Comparison of ENCODE assay signal across 26 mouse cellular contexts in genomic region chr6:96635663-96636062, GRCm38 (mm10).
DNase-seq lines count a peak whose midpoint lies in the region; ATAC-seq and TF ChIP-seq lines count a peak whose summit lies in the region.
"Had no signal": no experiment of that assay in that cellular context is flagged by ENCODE, and none has a peak within 500 bp of the region (broad histone marks: within the 10 kb centered on the region; RNA-seq: fewer than 3 reads in every experiment).

No protein-coding gene starts in this region.

- ATAC-seq in lung, embryonic 14.5 days (ENCODE audit: insufficient read depth), result peak; percentile 97
- peak; percentile 78 for ATAC-seq in lung, postnatal 0 days
- peak; percentile 70; the same call in 1 of the 2 replicates for ATAC-seq in stomach, embryonic 15.5 days (ENCODE audit: insufficient read depth, low FRiP score, low read depth)
- ATAC-seq: forebrain, embryonic 14.5 days; forebrain, postnatal 0 days had no signal

- no peak for TF ChIP-seq CTCF in lung, embryonic 14.5 days (IDR thresholded peaks at IDR 0.05; ENCODE audit: low read depth)
- TF ChIP-seq CTCF in lung, adult 2 months (IDR thresholded peaks at IDR 0.05; ENCODE audit: insufficient read depth, low read length), result no peak
- TF ChIP-seq CTCF in lung, postnatal 0 days (IDR thresholded peaks at IDR 0.05), result no peak

- TF ChIP-seq EP300 in lung, postnatal 0 days (IDR thresholded peaks at IDR 0.05), result peak; percentile 84

- H3K27me3 ChIP-seq in lung, embryonic 14.5 days (ENCODE audit: insufficient read depth, low read length), result no peaks in the 10 kb centered on the region
- no peaks in the 10 kb centered on the region for H3K27me3 ChIP-seq in lung, postnatal 0 days (replicated peaks; ENCODE audit: insufficient read depth, low read length)
- no peaks in the 10 kb centered on the region for H3K27me3 ChIP-seq in stomach, embryonic 15.5 days (replicated peaks)
- H3K27me3 ChIP-seq: embryonic facial prominence, embryonic 12.5 days; embryonic facial prominence, embryonic 15.5 days had no signal

- no peak for TF ChIP-seq POLR2A in lung, adult 2 months (IDR thresholded peaks at IDR 0.05; ENCODE audit: borderline replicate concordance, extremely low read depth, low read depth, low read length)

- no peak overlapping the region for H3K4me2 ChIP-seq in lung, embryonic 14.5 days
- H3K4me2 ChIP-seq in lung, postnatal 0 days (replicated peaks; ENCODE audit: low read depth, low read length), result no peak overlapping the region
- H3K4me2 ChIP-seq in stomach, embryonic 15.5 days, result no peak overlapping the region
- H3K4me2 ChIP-seq: embryonic facial prominence, embryonic 12.5 days; embryonic facial prominence, embryonic 15.5 days; heart, embryonic 11.5 days; hindbrain, embryonic 14.5 days had no signal

- intact Hi-C loops in heart, postnatal 10 days (cut with DNase I), result no loop called here

- H3K27ac ChIP-seq in lung, embryonic 14.5 days (ENCODE audit: low read depth), result no peak overlapping the region
- no peak overlapping the region for H3K27ac ChIP-seq in lung, postnatal 0 days (ENCODE audit: low read length)
- H3K27ac ChIP-seq in stomach, embryonic 15.5 days, result no peak overlapping the region
- H3K27ac ChIP-seq: embryonic facial prominence, embryonic 12.5 days; embryonic facial prominence, embryonic 15.5 days; gastrocnemius, adult 2 months; hindbrain, embryonic 10.5 days; hindbrain, embryonic 14.5 days had no signal

- H3K4me1 ChIP-seq in lung, embryonic 14.5 days (ENCODE audit: insufficient read depth), result no peaks in the 10 kb centered on the region
- no peaks in the 10 kb centered on the region; the same call in 1 of the 2 replicates for H3K4me1 ChIP-seq in lung, adult 2 months (ENCODE audit: control insufficient read depth, insufficient read depth, low read length)
- no peaks in the 10 kb centered on the region for H3K4me1 ChIP-seq in lung, postnatal 0 days (ENCODE audit: insufficient read depth, low read depth, low read length)
- H3K4me1 ChIP-seq in stomach, embryonic 15.5 days, result no peaks in the 10 kb centered on the region
- H3K4me1 ChIP-seq: embryonic facial prominence, embryonic 12.5 days; embryonic facial prominence, embryonic 15.5 days; hindbrain, embryonic 10.5 days had no signal

- DNase-seq in lung, embryonic 14.5 days, result peak; percentile 60
- no peak for DNase-seq in lung, adult 2 months
- peak; percentile 25 for DNase-seq in lung, postnatal 0 days (ENCODE audit: low spot score)
- DNase-seq in lung, adult 18-20 months, result no peak
- DNase-seq in lung, postnatal 10 days, result peak; percentile 5
- DNase-seq in heart, postnatal 10 days, result no peak
- no peak for DNase-seq in spleen, postnatal 36 days (ENCODE audit: low spot score in 2 of 2)
- DNase-seq: adrenal gland, adult 2 months; adrenal gland, postnatal 14 days; B cell, adult 2 months; cerebellum, adult 11 months; cerebellum, adult 2 months; cerebellum, adult 9-11 months; cerebellum, postnatal 25 days; forebrain, postnatal 0 days; gastrocnemius, adult 2 months; gastrocnemius, postnatal 14 days; heart, adult 11 months; heart, postnatal 36 days had no signal

- H3K9me3 ChIP-seq in lung, embryonic 14.5 days (ENCODE audit: low read depth, low read length), result no peaks in the 10 kb centered on the region
- no peaks in the 10 kb centered on the region for H3K9me3 ChIP-seq in lung, postnatal 0 days (ENCODE audit: low read length)
- H3K9me3 ChIP-seq in stomach, embryonic 15.5 days, result no peaks in the 10 kb centered on the region
- H3K9me3 ChIP-seq: embryonic facial prominence, embryonic 12.5 days; embryonic facial prominence, embryonic 15.5 days; hindbrain, embryonic 10.5 days had no signal

- WGBS in lung, embryonic 14.5 days, result 25% methylated on average over 2 of the region's 2 CpGs
- 16% methylated on average over 2 of the region's 2 CpGs for WGBS in lung, adult 2 months
- 16% methylated on average over 2 of the region's 2 CpGs for WGBS in lung, postnatal 0 days
- 37% methylated on average over 2 of the region's 2 CpGs for WGBS in stomach, embryonic 15.5 days

- H3K4me3 ChIP-seq in lung, embryonic 14.5 days (ENCODE audit: low read depth, low read length), result no peak overlapping the region
- no peak overlapping the region for H3K4me3 ChIP-seq in lung, adult 2 months (replicated peaks; ENCODE audit: extremely low read depth, low read depth, low read length)
- no peak overlapping the region for H3K4me3 ChIP-seq in lung, postnatal 0 days (ENCODE audit: low read depth, low read length)
- no peak overlapping the region for H3K4me3 ChIP-seq in stomach, embryonic 15.5 days (replicated peaks)
- H3K4me3 ChIP-seq: embryonic facial prominence, embryonic 12.5 days; embryonic facial prominence, embryonic 15.5 days; gastrocnemius, adult 2 months; hindbrain, embryonic 10.5 days had no signal

- H3K36me3 ChIP-seq in lung, embryonic 14.5 days (ENCODE audit: insufficient read depth), result no peaks in the 10 kb centered on the region
- H3K36me3 ChIP-seq in lung, postnatal 0 days (ENCODE audit: insufficient read depth, low read length), result no peaks in the 10 kb centered on the region
- no peaks in the 10 kb centered on the region for H3K36me3 ChIP-seq in stomach, embryonic 15.5 days
- H3K36me3 ChIP-seq: embryonic facial prominence, embryonic 12.5 days; embryonic facial prominence, embryonic 15.5 days; hindbrain, embryonic 10.5 days had no signal

- no peak overlapping the region for H3K9ac ChIP-seq in lung, embryonic 14.5 days
- H3K9ac ChIP-seq in lung, postnatal 0 days (replicated peaks; ENCODE audit: low read depth), result no peak overlapping the region
- H3K9ac ChIP-seq in stomach, embryonic 15.5 days, result no peak overlapping the region
- H3K9ac ChIP-seq: embryonic facial prominence, embryonic 12.5 days; embryonic facial prominence, embryonic 15.5 days; forebrain, postnatal 0 days; hindbrain, embryonic 14.5 days had no signal

Comparison
In these comparisons a context has a peak if more than half of its experiments do, and no peak if none do; other contexts are left out.
1. DNase-seq: peak in lung, embryonic 14.5 days (single experiment), lung, postnatal 0 days (single experiment) and lung, postnatal 10 days (single experiment); none in lung, adult 2 months (single experiment), lung, adult 18-20 months (0 of 2), heart, postnatal 10 days (0 of 2) and spleen, postnatal 36 days (0 of 2).
2. Peak in every context shown above with its lines, with median percentiles within 50 percentile points of each other: ATAC-seq.